In the genomic region with DNA sequence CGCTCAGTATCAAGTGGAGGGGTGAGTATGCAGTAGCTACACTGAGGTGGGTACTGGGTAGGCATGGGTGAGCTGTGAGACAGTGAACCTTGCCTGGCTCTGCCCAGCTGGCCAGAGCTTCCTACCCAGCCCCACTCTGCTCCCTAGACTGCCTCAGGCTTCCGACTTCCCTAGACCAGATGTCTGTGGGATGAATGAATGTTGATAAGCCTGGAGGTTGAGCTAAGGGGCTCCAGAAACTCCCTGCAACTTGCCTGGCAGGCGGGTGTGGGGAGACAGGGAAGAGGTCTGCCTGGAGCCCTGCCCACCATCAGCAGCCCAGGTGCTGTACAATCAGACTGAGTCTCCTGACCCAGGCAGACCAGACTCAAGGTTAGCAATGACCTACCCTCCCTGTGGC, we compare ENCODE assay signal across 26 mouse cellular contexts.
DNase-seq lines count a peak whose midpoint lies in the region; ATAC-seq and TF ChIP-seq lines count a peak whose summit lies in the region.
"Had no signal": no experiment of that assay in that cellular context is flagged by ENCODE, and none has a peak within 500 bp of the region (broad histone marks: within the 10 kb centered on the region; RNA-seq: fewer than 3 reads in every experiment).

No protein-coding gene starts in this region.

- ATAC-seq in forebrain, embryonic 16.5 days = peak; percentile 22; the same call in 1 of the 2 replicates
- ATAC-seq in forebrain, postnatal 0 days = no peak
- ATAC-seq in lung, embryonic 16.5 days (ENCODE audit: low read depth) = peak; percentile 15; the same call in 1 of the 2 replicates
- no peak for ATAC-seq in lung, postnatal 0 days
- ATAC-seq: inflammation-experienced regulatory T-cells, adult 6 months; Patski had no signal

- no peak for DNase-seq in forebrain, postnatal 0 days
- peak; percentile 18 to 28 for DNase-seq in layer of hippocampus, postnatal 36 days
- DNase-seq in layer of hippocampus, adult 9-10 months (ENCODE audit: low spot score) = no peak
- no peak for DNase-seq in lung, postnatal 0 days (ENCODE audit: low spot score)
- no peak for DNase-seq in heart, adult 18-20 months
- DNase-seq: heart, adult 11 months; kidney, adult 11 months; kidney, postnatal 14 days; lung, embryonic 14.5 days; right cerebral cortex, postnatal 4 days; thymus, adult 18-20 months; thymus, postnatal 25 days had no signal

- H3K4me2 ChIP-seq in forebrain, embryonic 16.5 days (ENCODE audit: low read length) = no peak overlapping the region
- no peak overlapping the region for H3K4me2 ChIP-seq in forebrain, postnatal 0 days (ENCODE audit: low read depth)
- no peak overlapping the region for H3K4me2 ChIP-seq in lung, embryonic 16.5 days (ENCODE audit: low read depth, low read length)
- H3K4me2 ChIP-seq in lung, postnatal 0 days (replicated peaks; ENCODE audit: low read depth, low read length) = no peak overlapping the region
- H3K4me2 ChIP-seq: embryonic facial prominence, embryonic 15.5 days; forebrain, embryonic 13.5 days; heart, embryonic 11.5 days; hindbrain, embryonic 15.5 days; limb, embryonic 12.5 days; liver, embryonic 15.5 days; lung, embryonic 14.5 days; midbrain, embryonic 12.5 days; neural tube, embryonic 15.5 days had no signal

- no peak for TF ChIP-seq POLR2A in cortical plate, adult 2 months (IDR thresholded peaks at IDR 0.05; ENCODE audit: extremely low read depth, insufficient read depth, low read length)

- 68% methylated on average over 3 of the region's 3 CpGs for WGBS in forebrain, embryonic 16.5 days
- WGBS in forebrain, postnatal 0 days = 63% methylated on average over 3 of the region's 3 CpGs
- WGBS in lung, embryonic 16.5 days = 78% methylated on average over 3 of the region's 3 CpGs
- WGBS in lung, postnatal 0 days = 57% methylated on average over 3 of the region's 3 CpGs

- TF ChIP-seq CTCF in forebrain, postnatal 0 days (IDR thresholded peaks at IDR 0.05; ENCODE audit: low read depth) = no peak
- TF ChIP-seq CTCF in lung, postnatal 0 days (IDR thresholded peaks at IDR 0.05) = no peak
- no peak for TF ChIP-seq CTCF in cortical plate, adult 2 months (IDR thresholded peaks at IDR 0.05; ENCODE audit: extremely low read depth, insufficient read depth, low read length)

- no peak overlapping the region for H3K27ac ChIP-seq in forebrain, embryonic 16.5 days (ENCODE audit: low read length)
- H3K27ac ChIP-seq in forebrain, postnatal 0 days (ENCODE audit: low read depth, low read length) = no peak overlapping the region
- H3K27ac ChIP-seq in lung, embryonic 16.5 days (ENCODE audit: low read length) = no peak overlapping the region
- no peak overlapping the region for H3K27ac ChIP-seq in lung, postnatal 0 days (ENCODE audit: low read length)
- H3K27ac ChIP-seq in cortical plate, adult 2 months (ENCODE audit: insufficient read depth, low read length) = peak overlapping the region; percentile 30
- H3K27ac ChIP-seq: embryonic facial prominence, embryonic 15.5 days; hindbrain, embryonic 15.5 days; limb, embryonic 12.5 days; liver, embryonic 15.5 days; midbrain, embryonic 12.5 days; neural tube, embryonic 15.5 days; stomach, postnatal 0 days had no signal

- H3K27me3 ChIP-seq in forebrain, embryonic 16.5 days (replicated peaks; ENCODE audit: control insufficient read depth, insufficient read depth, low read length) = no peaks in the 10 kb centered on the region
- no peaks in the 10 kb centered on the region for H3K27me3 ChIP-seq in forebrain, postnatal 0 days (ENCODE audit: insufficient read depth, low read length)
- no peaks in the 10 kb centered on the region for H3K27me3 ChIP-seq in lung, embryonic 16.5 days (ENCODE audit: control insufficient read depth, insufficient read depth, low read depth, low read length)
- no peaks in the 10 kb centered on the region for H3K27me3 ChIP-seq in lung, postnatal 0 days (replicated peaks; ENCODE audit: insufficient read depth, low read length)
- H3K27me3 ChIP-seq: embryonic facial prominence, embryonic 15.5 days; forebrain, embryonic 13.5 days; hindbrain, embryonic 15.5 days; liver, embryonic 15.5 days; midbrain, embryonic 12.5 days; neural tube, embryonic 15.5 days had no signal

- TF ChIP-seq EP300 in lung, postnatal 0 days (IDR thresholded peaks at IDR 0.05) = no peak

- H3K36me3 ChIP-seq in forebrain, embryonic 16.5 days (ENCODE audit: control insufficient read depth, insufficient read depth) = no peaks in the 10 kb centered on the region
- no peaks in the 10 kb centered on the region for H3K36me3 ChIP-seq in forebrain, postnatal 0 days (ENCODE audit: insufficient read depth)
- no peaks in the 10 kb centered on the region for H3K36me3 ChIP-seq in lung, embryonic 16.5 days (ENCODE audit: control insufficient read depth, insufficient read depth, low read length)
- no peaks in the 10 kb centered on the region for H3K36me3 ChIP-seq in lung, postnatal 0 days (ENCODE audit: insufficient read depth, low read length)
- H3K36me3 ChIP-seq: embryonic facial prominence, embryonic 15.5 days; hindbrain, embryonic 15.5 days; limb, embryonic 12.5 days; liver, embryonic 15.5 days; midbrain, embryonic 12.5 days; neural tube, embryonic 15.5 days had no signal

- H3K4me3 ChIP-seq in forebrain, embryonic 16.5 days (replicated peaks; ENCODE audit: low read length) = no peak overlapping the region
- H3K4me3 ChIP-seq in forebrain, postnatal 0 days (ENCODE audit: low read depth, low read length) = no peak overlapping the region
- H3K4me3 ChIP-seq in lung, embryonic 16.5 days (ENCODE audit: low read length) = no peak overlapping the region
- H3K4me3 ChIP-seq in lung, postnatal 0 days (ENCODE audit: low read depth, low read length) = no peak overlapping the region
- no peak overlapping the region for H3K4me3 ChIP-seq in cortical plate, adult 2 months (ENCODE audit: insufficient read depth, low read length)
- H3K4me3 ChIP-seq: embryonic facial prominence, embryonic 15.5 days; forebrain, embryonic 13.5 days; hindbrain, embryonic 15.5 days; limb, embryonic 12.5 days; liver, embryonic 15.5 days; midbrain, embryonic 12.5 days; neural tube, embryonic 15.5 days had no signal

- no peak overlapping the region for H3K9ac ChIP-seq in forebrain, embryonic 16.5 days (replicated peaks; ENCODE audit: low read depth, low read length)
- no peak overlapping the region for H3K9ac ChIP-seq in forebrain, postnatal 0 days
- no peak overlapping the region for H3K9ac ChIP-seq in lung, embryonic 16.5 days (ENCODE audit: low read length)
- H3K9ac ChIP-seq in lung, postnatal 0 days (replicated peaks; ENCODE audit: low read depth) = no peak overlapping the region
- H3K9ac ChIP-seq: embryonic facial prominence, embryonic 15.5 days; forebrain, embryonic 13.5 days; hindbrain, embryonic 15.5 days; limb, embryonic 12.5 days; liver, embryonic 15.5 days; lung, embryonic 14.5 days; midbrain, embryonic 12.5 days; neural tube, embryonic 15.5 days had no signal

- peaks cover 32% of the 10 kb centered on the region for H3K4me1 ChIP-seq in forebrain, embryonic 16.5 days (replicated peaks; ENCODE audit: control insufficient read depth, insufficient read depth, low read length)
- peaks cover 7% of the 10 kb centered on the region; the same call in 1 of the 2 replicates for H3K4me1 ChIP-seq in forebrain, postnatal 0 days (ENCODE audit: insufficient read depth)
- no peaks in the 10 kb centered on the region for H3K4me1 ChIP-seq in lung, embryonic 16.5 days (replicated peaks; ENCODE audit: control insufficient read depth, insufficient read depth, low read length)
- H3K4me1 ChIP-seq in lung, postnatal 0 days (ENCODE audit: insufficient read depth, low read depth, low read length) = no peaks in the 10 kb centered on the region
- H3K4me1 ChIP-seq in cortical plate, adult 2 months (ENCODE audit: control insufficient read depth, insufficient read depth, low read length) = peaks cover 7% of the 10 kb centered on the region
- H3K4me1 ChIP-seq: liver, embryonic 15.5 days had no signal

- H3K9me3 ChIP-seq in forebrain, embryonic 16.5 days (ENCODE audit: control insufficient read depth, low read length) = no peaks in the 10 kb centered on the region
- H3K9me3 ChIP-seq in forebrain, postnatal 0 days (ENCODE audit: low read length) = no peaks in the 10 kb centered on the region
- no peaks in the 10 kb centered on the region for H3K9me3 ChIP-seq in lung, embryonic 16.5 days (ENCODE audit: control insufficient read depth, low read length)
- H3K9me3 ChIP-seq in lung, postnatal 0 days (ENCODE audit: low read length) = no peaks in the 10 kb centered on the region
- H3K9me3 ChIP-seq: embryonic facial prominence, embryonic 15.5 days; forebrain, embryonic 13.5 days; hindbrain, embryonic 15.5 days; limb, embryonic 12.5 days; liver, embryonic 15.5 days; midbrain, embryonic 12.5 days; neural tube, embryonic 15.5 days had no signal

Comparison
In these comparisons a context has a peak if more than half of its experiments do, and no peak if none do; other contexts are left out.
1. ATAC-seq: peak in forebrain, embryonic 16.5 days (single experiment) and lung, embryonic 16.5 days (single experiment); none in forebrain, postnatal 0 days (single experiment) and lung, postnatal 0 days (single experiment).
2. DNase-seq: peak in layer of hippocampus, postnatal 36 days (2 of 2); none in forebrain, postnatal 0 days (single experiment), layer of hippocampus, adult 9-10 months (single experiment), lung, postnatal 0 days (single experiment) and heart, adult 18-20 months (0 of 2).